Mouse (Mus musculus) thymus, adult 18-20 months (tissue): Measurements from ENCODE around the gene Kif2c.
A peak's percentile ranks its signal among the peaks of the same experiment; 100 is the strongest.
"Not testable (repeated sequence)": the region's sequence is repeated elsewhere in the genome, so short reads cannot be mapped to it uniquely, and the experiment has no call there.

Experiments
- DNase-seq, 2 experiments: peaks; one replicate each; pipeline ENCODE4 v3.0.0; 2022; ENCODE audit warnings: mixed read lengths in 2 of 2

The Kif2c gene

DNA sequence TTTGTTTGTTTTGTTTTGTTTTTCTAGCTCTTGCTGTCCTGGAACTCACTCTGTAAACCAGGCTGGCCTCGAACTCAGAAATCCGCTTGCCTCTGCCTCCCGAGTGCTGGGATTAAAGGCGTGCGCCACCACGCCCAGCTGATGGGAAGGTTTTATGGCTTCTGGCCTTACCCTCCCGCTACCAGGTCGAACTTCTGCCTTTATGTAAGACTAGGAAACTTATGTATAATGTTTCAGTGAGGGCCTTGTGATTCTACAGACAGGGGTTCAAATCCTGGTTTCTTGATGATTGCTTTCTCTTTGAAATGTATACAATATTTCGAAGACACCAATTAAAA, 289 bp upstream of the Kif2c start:
- DNase-seq: not testable (repeated sequence)

DNA sequence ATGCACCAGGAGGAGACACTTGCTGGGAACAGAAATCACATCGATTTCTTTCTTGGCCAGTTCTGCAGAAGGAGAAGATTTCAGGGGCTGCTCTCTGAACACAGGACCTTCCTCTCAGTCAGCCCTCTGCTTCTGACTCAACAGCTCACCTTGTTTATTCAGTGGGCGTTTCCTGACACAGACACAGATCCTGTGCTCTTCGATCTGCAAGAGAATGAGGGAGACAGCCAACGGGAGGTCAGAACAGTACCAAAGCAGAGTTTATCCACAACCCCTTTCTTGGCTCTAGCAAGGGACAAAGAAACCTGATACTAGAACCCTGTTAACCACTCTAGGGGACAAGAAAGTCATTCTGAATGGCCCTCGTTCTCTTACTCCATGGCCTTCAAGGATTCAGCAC, 12.5 kb downstream of the Kif2c start:
- DNase-seq: no peak

DNA sequence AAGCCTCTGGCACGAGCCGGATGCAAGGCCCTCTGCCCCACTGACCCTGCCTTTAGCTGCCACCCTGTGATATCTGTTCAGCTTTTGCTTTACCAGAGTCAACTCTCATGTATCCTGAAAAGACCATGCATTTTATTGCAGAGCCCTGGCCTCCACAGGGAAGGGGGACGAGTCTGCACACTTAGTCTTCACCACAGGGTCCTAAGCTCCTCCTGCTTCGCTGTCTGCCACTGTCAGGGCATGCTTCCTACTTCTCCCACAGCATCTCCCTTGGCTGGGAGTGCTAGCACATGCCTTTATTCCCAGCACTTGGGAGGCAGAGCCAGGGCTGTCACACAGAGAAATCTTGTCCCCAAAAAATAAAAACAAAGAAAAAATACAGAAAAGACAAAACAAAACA, 21.3 kb downstream of the Kif2c start:
- no peak for DNase-seq

DNA sequence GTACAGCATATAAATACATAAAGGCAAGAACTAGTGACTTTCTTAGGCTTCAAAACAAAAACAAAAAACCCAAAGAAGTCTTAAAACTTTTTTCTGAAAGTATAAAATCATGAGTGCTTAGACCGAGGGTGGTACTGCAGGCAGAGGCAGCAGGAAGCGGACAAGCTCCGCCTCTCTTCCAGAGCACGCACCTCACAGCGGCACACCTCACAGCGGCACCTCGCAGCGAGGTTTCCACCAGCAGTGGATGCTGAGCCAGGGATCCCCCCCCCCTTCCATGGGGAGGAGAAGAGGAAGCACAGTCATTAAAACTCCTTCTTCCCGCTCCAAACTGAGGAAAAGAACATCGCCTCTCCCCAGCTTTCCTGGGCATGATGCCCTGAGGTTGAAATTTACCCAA, 22.8 kb downstream of the Kif2c start:
- DNase-seq: no peak

DNA sequence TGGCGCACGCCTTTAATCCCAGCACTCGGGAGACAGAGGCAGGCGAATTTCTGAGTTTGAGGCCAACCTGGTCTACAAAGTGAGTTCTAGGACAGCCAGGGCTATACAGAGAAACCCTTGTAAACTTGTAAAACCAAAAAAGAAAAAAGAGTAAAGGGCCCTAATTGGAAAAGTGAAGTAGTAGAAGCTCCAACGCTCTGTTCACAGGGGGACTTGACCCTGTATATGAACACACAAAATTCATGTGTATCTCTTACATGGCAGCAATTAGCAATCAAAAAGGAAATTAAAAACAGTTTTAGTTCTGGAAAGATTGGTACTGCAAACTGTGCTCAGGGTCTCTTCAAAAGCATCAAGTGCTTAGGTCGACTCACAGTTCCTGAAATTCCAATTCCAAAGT, 26.1 kb downstream of the Kif2c start:
- no peak for DNase-seq

DNA sequence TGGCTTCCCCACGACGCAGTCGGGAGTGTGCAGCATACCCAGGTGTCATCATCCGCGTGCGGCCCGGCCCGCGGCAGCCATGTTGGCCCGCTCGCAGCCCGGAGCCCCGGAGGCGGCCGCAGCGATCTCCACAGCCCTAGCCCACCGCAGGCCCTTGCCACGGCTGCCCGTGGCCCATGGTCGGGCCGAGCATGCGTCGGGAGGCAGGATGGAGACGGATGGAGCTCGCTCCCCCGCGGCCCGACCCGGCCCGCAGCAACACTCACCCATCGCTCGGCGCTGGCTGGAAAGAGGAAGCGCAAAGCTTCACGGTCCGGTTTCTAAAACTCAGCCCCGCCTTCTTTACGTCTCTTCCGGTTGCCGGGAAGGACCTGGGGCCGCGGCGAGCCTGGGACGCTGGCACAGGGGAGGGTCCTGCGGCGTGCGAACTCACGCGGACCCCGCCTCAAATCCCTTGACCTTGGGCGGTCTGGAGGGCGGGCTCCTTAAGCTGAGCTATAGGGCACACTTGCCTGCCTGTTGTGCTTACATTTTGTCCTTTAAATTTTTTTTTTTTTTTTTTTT, 26.6 kb downstream of the Kif2c start, which contains the start of gene Rps8:
TSS of gene Rps8 (minus strand) at position 452 of the 564 bp plus-strand sequence.
- DNase-seq: peak; percentile 72 to 80

DNA sequence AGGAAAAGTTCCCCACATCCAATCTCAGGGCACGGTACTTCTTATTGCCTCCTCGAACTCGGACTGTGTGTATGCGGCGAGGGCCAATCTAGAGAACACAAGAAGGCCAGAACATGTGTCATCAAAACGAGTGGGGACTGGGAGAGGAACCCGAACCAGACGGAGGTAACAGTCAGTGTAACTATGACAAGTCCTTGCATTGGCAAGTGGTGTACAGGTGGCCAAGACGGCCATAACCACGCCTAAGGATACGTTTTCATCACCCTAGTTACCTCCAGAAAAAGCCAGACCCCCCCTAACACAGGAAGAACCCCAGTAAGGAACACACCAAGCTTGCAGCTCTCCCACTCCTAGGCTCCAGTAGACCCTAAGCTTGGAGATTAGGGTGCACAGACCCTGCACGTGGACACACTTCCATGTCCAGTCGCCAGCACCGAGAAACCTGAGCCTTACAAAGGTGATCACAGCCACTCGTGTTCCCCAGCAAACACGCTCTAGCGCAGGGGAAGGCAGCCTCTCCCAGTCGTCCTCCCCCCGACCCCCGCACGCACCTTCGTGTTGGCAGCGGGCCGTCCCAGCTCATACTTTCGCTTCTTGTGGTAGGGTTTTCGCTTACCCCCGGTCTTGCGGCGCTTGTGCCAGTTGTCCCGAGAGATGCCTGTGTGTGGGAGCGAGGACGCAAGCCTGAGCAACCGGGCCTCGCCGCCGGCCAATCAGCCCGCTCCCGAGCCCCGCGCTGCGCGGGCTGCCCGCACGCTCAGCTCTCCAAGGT, 27.2 kb downstream of the Kif2c start:
- DNase-seq: no peak

DNA sequence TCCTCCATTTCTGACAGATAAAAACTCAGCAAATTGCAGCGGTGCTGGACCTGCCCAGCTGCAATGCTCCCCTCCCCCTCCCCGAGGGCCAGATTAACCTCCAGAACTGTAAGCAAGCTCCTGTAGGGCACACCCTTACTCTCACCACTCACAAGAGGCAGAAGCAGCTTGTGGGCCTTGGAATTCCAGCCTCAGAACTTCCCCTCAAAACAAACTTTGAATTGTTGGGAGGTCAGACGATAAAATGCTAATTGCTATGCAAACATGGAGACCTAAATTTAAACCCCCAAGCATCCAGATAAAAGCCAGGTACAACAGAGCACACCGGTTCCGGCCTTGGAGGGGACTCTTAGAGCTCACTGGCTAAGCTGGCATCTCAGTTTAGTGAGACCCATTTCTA, 29.7 kb downstream of the Kif2c start:
- no peak for DNase-seq

DNA sequence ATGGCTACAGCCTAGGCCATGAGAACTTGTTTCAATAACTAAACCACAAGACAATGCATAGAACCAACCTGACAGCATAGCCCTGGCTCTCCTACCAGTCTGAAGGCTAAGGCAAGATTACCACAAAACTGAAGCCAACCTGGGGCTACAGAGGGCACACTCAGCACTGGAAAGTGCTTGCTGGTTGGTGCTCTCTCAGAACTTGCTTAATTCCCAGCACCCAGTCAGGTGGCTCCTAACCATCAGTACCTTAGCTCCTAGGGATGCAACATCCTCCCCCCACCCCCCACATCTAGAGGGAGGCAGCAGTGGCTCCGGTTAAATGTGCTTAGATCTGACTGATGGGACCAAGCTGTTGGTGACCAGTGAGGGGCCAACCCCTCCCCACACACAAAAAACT, 31.0 kb downstream of the Kif2c start:
- DNase-seq: no peak

DNA sequence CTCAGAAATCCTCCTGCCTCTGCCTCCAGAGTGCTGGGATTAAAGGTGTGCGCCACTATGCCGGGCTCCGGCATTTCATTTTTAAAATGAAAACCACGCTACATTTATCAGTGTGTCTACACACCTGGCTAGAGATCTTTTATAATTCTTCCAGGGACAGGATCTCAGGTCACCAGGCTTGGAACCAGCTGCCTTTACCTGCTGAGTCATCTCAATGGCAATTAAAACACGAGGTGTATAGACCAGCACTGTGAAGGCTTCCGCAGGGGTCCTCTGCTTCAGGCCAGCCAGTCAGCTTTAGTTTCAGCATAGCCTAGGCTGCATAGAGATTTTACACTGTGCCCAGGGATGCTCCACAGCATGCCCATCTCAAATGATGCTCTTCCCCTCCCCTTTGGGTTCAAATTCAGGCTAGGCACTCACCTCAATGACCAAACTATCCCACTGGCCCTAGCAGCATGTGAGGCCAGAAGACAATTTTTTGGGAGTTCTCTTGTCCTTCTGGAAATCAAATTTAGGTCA, 32.2 kb downstream of the Kif2c start:
- no peak for DNase-seq

DNA sequence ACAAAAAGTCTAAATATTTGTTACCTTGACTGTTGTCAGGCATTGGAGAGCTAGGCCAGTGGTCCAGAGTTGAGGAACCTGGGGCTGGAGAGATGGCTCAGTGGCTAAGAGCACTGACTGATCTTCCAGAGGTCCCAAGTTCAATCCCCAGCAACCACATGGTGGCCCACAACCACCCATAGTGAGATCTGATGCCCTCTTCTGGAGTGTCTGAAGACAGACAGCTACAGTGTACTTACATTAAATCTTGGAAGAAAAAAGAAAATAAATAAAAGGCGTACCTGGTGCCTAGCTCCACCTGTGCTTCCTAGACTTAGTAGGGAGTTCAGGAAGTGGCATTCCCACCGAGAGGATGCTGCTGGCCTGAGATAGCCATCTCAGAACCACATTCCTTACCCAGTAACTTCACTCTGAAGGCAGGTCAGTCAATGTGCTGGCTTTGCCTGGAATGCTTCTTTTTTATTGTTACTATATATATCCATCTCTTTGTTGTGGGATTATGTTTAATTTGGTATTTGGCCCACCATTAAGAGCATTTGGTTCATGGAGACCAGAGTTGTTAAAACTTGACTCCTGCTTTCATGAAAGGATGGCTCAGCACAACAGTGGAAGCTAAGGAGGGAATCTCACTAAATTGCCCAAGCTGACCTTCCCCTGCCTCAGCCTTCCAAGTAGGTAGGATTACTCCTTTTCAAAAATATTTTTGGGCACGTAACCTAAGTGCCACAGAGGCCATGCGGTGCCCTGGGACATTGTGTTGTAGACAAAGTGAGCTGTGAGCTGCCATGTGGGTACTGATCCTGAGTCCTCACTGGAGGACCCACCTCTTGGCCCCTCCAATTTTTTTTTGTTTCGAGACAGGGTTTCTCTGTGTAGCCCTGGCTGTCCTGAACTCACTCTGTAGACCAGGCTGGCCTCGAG, 32.9 kb downstream of the Kif2c start:
- DNase-seq: no peak

DNA sequence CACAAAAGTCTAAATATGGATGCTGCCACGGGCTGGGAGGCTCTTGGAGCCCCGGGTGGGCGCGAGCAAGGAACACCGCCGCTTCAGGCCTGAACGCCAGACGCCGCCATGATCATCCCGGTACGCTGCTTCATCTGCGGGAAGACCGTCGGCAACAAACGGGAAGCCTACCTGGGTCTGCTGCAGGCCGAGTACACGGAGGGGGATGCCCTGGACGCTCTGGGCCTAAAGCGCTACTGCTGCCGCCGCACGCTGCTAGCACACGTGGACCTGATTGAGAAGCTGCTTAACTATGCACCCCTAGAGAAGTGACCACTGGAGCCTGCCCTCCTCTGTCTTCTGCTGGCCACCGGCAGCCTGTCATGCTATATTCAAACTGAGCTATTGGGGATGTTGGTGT, 33.6 kb downstream of the Kif2c start:
- DNase-seq: no peak

DNA sequence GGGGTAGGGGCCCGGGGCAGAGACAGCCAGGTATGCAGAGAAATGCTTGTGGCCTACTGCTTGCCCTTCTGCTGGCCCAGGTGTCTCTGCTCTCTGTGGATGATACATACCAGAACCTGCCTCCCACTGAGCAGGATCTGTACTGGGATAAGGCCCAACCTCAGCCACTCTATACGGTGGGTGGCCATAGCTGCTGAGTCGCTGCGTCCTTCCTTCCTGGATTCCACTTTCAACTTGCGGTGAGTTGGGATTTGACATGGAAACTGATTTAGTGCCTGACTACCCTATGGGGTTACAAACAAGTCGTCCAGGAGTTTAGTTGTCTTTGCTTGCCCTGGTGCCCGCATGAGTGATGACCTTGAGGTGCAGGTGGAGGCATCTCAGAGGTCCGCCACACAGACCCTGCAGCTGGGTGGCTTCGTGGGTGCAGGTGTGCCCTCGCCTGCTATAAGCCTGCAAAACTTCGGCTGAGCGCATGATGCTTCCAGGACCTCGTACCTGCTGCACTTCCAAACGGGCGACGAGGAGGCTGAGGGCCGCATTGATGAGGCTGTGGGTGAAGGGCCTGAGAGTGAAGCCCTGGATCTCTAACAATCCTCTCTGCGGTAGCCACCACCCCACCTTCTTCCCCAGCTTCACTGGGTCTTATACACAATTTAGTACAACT, 34.3 kb downstream of the Kif2c start:
- DNase-seq: no peak

DNA sequence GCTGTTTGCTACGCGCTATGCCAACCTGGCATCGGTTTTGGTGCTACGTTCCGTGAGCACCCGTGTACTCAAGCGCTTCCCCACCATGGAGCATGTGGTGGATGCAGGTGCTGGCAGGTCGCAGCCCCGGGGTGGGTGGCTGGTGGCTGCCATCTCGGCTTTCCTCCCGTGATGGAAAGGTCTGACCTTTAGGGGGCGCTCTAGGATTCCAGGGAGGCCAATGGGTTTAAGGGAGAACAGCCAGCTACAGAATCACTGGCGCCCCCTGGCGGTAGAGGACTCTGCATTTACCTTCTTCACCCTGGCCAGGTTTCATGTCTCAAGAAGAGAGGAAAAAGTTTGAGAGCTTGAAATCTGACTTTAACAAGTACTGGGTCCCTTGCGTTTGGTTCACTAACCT, 36.3 kb downstream of the Kif2c start:
- DNase-seq: peak; percentile 63 to 74

DNA sequence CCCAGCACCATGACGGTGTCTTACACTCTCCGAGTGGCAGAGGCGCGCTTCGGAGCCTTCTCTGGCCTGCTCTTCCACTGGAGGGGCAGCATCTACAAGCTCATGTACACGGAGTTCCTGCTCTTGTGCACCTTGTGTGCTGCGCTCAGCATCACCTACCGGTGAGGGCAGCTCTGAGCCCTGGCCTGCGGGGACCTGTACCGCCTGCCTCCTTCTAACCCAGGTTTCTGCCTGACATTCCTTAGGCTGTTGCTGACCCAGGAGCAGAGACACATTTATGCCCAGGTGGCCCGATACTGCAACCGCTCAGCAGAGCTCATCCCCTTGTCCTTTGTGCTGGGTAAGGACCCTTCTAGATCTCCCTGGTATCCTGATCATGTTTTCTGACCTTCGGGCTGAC, 37.2 kb downstream of the Kif2c start:
- DNase-seq: no peak

DNA sequence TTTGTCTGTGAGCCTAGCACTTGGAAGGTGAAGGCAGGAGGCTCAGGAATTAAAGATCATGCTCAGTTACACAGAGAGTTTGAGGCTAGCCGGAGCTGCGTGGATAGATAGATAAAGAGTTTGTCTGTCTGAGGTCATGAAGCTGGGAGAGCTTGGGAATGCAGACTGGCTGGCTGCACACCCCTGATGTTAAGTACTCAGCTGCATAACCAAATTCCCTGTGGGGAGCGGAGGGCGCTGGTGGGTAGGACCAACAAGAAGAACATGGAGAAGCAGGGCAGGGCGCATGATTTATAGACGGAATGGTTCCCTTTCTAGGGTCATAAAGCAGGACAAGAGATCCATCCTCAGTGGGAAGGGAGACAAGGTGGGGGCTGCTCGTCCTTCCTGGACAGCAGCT, 39.4 kb downstream of the Kif2c start:
- DNase-seq: no peak

DNA sequence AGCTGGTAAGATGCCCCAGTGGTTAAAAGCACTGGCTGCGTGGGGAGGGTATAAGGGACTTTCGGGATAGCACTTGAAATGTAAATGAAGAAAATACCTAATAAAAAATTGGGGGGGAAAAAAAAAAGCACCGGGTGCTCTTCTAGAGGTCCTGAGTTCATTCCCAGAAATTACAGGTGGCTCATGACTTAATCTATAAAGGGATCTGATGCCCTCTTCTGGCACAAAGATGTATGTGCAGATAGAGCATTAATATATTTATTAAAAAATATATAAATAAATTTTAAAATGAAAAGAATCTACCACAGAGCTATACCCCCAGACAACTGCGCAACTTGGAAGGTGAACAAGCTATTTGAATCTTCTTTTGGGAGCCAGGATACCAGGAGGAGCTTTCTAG, 41.8 kb downstream of the Kif2c start:
- no peak for DNase-seq

DNA sequence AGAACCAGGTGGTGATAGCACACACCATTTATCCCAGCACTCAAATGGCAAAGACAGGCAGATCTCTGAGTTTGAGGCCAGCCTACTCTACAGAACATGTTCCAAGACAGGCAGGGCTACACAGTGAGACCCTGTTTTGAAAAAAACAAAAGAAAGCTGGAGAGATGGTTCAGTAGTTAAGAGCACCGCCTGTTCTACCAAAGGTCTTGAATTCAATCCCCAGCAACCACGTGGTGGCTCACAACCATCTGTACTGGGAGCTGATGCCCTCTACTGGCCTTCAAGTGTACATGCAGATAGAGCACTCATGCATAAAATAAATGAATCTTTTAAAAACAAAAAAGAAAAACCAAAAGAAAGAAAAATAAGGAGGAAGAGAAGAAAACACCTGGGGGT, 43.2 kb downstream of the Kif2c start:
- no peak for DNase-seq

DNA sequence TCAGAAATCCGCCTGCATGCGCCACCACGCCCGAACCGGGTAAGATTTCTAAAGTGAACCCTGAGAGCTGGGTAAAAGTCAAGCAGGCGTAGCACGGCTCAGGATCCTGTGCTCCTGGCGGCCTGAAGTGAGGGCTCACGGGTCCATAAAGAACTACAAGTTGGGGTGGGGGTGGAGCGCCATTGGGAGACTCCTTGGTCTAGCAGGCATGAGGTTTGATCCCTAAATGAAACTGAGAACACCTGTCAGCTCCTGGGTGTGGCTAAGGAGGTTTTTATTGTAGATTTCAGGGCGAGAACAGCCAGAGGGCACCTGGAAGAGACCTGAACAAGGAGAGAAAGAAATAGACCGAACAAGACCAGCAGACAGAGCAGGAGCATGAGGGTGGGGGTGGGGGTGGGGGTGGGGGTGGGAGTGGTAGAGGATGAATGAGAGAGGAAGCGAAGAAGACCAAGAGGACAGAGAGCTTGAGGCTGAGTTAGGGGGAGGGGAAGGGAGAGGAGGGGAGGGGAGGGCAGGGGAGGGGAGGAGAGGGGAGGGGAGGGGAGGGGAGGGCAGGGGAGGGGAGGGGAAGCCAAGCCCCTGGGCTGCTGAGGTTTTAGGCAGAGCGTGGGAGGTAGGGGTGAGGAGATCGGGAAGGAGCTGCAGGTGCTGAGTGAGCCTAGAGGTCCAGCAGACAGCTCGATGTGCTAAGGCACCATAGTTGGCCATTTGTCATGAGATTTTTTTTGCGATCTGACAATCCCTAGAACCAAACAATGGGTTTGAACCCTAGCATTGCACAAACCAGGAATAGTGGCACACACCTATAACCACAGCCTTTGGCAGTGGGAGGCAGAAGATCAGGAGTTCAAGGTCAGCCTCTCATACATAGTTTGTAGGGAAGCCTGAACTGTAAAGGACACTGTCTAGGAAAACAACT, 43.9 kb downstream of the Kif2c start:
- DNase-seq: no peak

DNA sequence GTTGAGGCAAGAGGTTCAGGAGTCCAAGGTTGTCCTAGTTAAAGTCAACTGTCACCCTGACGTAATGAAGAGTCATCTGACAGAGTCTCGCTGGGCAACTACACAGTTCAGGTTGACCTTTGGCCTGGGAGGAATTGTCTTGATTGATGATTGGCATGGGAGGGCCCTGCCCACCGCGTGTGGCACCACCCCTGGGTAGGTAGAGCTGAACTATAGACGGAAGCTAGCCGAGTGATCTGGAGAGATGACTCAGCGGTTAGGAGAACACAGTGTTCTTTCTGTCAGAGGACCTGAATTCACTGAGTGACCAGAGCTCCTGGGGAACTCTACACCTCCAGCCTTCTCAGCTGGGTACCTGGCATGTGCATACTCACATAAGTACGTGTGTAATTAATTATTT, 46.4 kb downstream of the Kif2c start:
- no peak for DNase-seq

DNA sequence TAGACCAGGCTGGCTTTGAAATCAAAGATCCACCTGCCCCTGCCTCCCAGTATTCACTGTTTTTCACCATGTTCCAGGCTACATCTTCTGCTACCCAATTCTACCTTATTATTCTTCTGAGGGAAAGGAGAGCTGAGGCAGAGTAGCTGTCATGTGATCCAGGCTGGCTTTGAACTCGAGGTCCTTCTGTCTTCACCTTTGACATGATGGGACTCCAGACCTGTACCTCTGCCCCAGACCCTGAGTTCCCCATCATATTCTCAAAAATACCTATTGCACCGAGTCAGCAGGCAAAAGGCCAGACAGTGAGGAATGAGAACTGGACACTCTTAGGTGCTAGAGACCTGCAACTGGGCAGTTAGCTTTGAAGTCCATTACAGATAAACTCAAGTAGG, 47.8 kb downstream of the Kif2c start:
- DNase-seq: no peak
